Mouse (Mus musculus) splenic B cell, adult 2 months (primary cell): ENCODE data around the gene Csgalnact2.

ENCODE experiments used
- DNase-seq: peaks from one replicate; pipeline ENCODE4 v3.0.0-alpha.2; 2011; ENCODE audit warnings: low read depth, low spot score
- H3K27me3 ChIP-seq: 2 replicates; pipeline ENCODE4 v1.6.1; 2012; ENCODE audit warnings: mild to moderate bottlenecking, low read length, moderate library complexity, mixed read lengths; ENCODE audit not compliant: control insufficient read depth, poor library complexity, insufficient read depth, severe bottlenecking
- H3K36me3 ChIP-seq: 2 replicates; pipeline ENCODE4 v1.6.1; 2012; ENCODE audit warnings: mild to moderate bottlenecking, low read length, moderate library complexity, mixed read lengths; ENCODE audit not compliant: control insufficient read depth, poor library complexity, insufficient read depth, severe bottlenecking

Gene Csgalnact2

GRCm38 (mm10) chr6:118074151-118074550 is 64.8 kb downstream of the Csgalnact2 start:
- no peak for DNase-seq
- H3K36me3 ChIP-seq = no peaks in the 10 kb centered on the region
- no peaks in the 10 kb centered on the region for H3K27me3 ChIP-seq

DNA sequence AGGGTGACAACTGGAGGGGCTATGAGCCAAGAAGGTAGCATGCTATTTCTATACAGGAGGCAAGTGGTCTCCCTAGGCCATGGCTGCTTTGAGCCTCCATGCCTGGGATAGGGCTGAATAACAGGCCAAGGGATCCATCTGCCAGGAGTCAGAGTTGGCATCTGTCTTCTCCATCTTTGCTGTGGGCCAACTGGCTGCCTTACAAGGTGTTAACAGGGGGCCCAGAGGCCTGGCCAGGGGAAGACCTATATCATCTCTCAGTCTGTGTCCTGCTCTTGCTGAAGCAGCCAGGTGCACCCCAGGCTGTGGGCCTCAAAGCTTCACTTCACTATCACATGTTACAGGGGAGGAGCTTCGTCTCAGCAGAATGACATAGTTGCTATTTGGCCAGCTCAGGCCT is 66.8 kb downstream of the Csgalnact2 start:
- H3K27me3 ChIP-seq = no peaks in the 10 kb centered on the region
- H3K36me3 ChIP-seq = no peaks in the 10 kb centered on the region
- no peak for DNase-seq

DNA sequence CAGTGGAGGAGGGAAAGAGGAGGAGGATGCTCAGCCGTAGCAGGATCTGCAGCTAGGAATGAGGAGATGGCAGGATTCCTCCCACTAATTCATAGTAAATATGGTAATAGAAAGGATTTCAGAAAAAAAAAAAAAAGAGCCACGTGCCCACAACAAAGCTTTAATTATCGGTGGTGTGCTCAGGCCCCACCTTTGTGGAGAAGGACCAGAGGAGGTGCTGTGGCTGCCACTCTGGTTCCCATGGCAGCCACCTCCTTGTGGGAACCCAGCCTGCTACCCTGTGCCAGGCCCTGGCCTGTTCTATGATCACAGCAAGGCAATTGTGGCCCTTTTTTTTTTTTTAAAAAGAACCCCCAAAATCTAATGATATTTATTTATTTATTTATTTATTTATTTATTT is 67.5 kb downstream of the Csgalnact2 start:
- Histone ChIP-seq H3K36me3 (no peaks in the 10 kb centered on the region), H3K27me3 (no peaks in the 10 kb centered on the region)
- no peak for DNase-seq

GRCm38 (mm10) chr6:118071013-118071350 is 68.0 kb downstream of the Csgalnact2 start:
- Histone ChIP-seq H3K36me3 (no peaks in the 10 kb centered on the region), H3K27me3 (no peaks in the 10 kb centered on the region)
- DNase-seq = no peak

GRCm38 (mm10) chr6:118070321-118071012 is 68.5 kb downstream of the Csgalnact2 start:
- DNase-seq = no peak

GRCm38 (mm10) chr6:118067720-118068119 is 71.2 kb downstream of the Csgalnact2 start:
- peak; percentile 32 for DNase-seq
- Histone ChIP-seq H3K27me3 (no peaks in the 10 kb centered on the region), H3K36me3 (no peaks in the 10 kb centered on the region)

More at GRCm38 (mm10) chr6:118070321-118071012, 68.5 kb downstream of the Csgalnact2 start:
- no peaks in the 10 kb centered on the region for H3K27me3 ChIP-seq
- no peaks in the 10 kb centered on the region for H3K36me3 ChIP-seq

DNA sequence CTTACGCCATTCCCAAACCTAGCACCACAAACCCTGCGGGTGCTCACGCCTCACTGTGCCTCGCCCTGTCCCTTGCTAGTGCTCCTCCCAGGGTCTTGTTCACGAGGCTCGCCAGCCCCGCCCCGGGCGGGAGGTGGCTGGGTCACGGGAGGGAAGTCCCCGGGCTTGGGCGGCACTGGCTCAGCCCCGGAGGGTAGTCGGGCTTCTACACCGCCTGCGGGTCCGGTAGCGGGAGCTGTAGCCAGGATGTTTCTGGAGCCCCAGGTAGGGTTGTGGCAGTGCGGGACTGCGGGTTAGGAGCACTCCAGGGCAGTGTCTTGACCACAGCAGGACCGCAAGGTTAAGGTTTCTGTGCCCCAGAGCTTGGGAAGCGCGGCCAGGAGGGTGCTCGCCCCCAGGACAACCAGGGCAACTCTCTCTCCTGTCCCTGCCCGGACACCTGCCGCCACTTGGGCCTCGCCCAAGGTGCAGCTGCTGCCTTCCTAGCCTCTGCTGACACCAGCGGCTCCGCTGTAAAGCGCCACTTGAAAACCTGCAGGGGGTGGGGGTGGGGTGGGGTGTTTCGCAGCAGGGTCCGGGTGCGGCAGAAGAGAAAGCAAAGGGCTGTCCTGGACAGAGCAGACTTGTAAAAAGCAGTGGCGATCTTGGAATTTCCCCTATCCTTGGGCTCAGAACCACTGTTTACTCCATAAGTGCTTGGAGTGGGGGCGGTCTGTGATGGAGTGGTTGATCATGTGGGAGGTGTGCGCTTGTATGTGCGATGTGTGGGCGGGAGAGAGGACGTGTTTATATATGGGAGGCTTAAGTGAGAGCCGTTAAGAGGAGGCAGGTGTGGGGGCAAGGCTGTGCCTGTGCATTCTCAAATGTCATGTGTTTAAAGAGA is 72.5 kb downstream of the Csgalnact2 start:
- DNase-seq = peak; percentile 31
- Histone ChIP-seq H3K27me3 (no peaks in the 10 kb centered on the region), H3K36me3 (no peaks in the 10 kb centered on the region)

GRCm38 (mm10) chr6:118065837-118066198 is 73.1 kb downstream of the Csgalnact2 start:
- no peak for DNase-seq
- Histone ChIP-seq H3K27me3 (no peaks in the 10 kb centered on the region), H3K36me3 (no peaks in the 10 kb centered on the region)

- DNase-seq = peak; percentile 52
- no peaks in the 10 kb centered on the region for H3K36me3 ChIP-seq
- H3K27me3 ChIP-seq = no peaks in the 10 kb centered on the region
These were observed 73.9 kb downstream of the Csgalnact2 start for GRCm38 (mm10) chr6:118064968-118065530.

DNA sequence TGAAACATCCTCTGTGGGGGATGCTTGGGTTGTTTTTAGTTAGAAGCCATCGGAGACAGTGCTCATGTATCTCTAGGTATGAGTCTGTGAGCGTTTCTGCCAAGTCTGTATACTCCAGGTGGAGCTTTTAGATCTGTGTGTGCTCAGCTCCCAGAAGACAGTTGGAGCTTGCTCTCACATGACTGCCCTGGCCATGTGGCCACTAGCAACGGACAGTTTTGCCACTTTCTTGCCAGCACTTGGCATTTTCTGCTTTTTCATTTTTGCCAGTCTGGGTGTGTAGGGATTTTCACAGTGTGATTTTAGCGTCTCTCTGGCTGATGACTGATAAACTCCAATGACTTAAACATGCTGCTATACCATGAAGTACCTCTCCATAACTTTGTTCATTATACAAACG is 75.7 kb downstream of the Csgalnact2 start:
- H3K36me3 ChIP-seq = no peaks in the 10 kb centered on the region
- H3K27me3 ChIP-seq = no peaks in the 10 kb centered on the region
- no peak for DNase-seq

GRCm38 (mm10) chr6:118061266-118061665 is 77.7 kb downstream of the Csgalnact2 start:
- DNase-seq = no peak
- no peaks in the 10 kb centered on the region for H3K27me3 ChIP-seq
- H3K36me3 ChIP-seq = no peaks in the 10 kb centered on the region
